Mouse (Mus musculus): ENCODE measurements around the gene Mpo. TPM values are rescaled to one million over a fixed set of nuclear protein-coding genes. Genes with fewer than 3 reads are reported as not detected.

Mpo gene
- polyA plus RNA-seq, 1 experiment: not detected

GRCm38 (mm10) chr11:87805448-87805847, 12.1 kb downstream of the Mpo start:
- Histone ChIP-seq H3K36me3 (ENCODE audit: control insufficient read depth, insufficient read depth) (no peaks in the 10 kb centered on the region), H3K27me3 (ENCODE audit: control insufficient read depth, insufficient read depth, insufficient read length) (peaks cover 42% of the 10 kb centered on the region), H3K79me2 (ENCODE audit: control insufficient read depth, insufficient read depth) (no peaks in the 10 kb centered on the region), H3K4me2 (ENCODE audit: low read depth) (no peak overlapping the region), H3ac (ENCODE audit: control insufficient read depth, insufficient read length) (no peak overlapping the region), H3K4me3 (no peak overlapping the region)
- TF ChIP-seq MYOD1 (IDR thresholded peaks at IDR 0.05; ENCODE audit: control insufficient read depth in 1 of 3, insufficient read length in 2 of 3, low read depth in 2 of 3) (no peak), TCF3 (IDR thresholded peaks at IDR 0.05; ENCODE audit: insufficient read length, low read depth) (no peak), POLR2AphosphoS2 (IDR thresholded peaks at IDR 0.05; ENCODE audit: insufficient read length, low read depth) (no peak), SRF (IDR thresholded peaks at IDR 0.05; ENCODE audit: control insufficient read depth, insufficient read length, low read depth) (no peak), E2F4 (IDR thresholded peaks at IDR 0.05; ENCODE audit: insufficient read depth) (no peak), TCF12 (IDR thresholded peaks at IDR 0.05; ENCODE audit: insufficient read depth, poor library complexity, severe bottlenecking) (no peak), MAX (IDR thresholded peaks at IDR 0.05; ENCODE audit: low read depth) (no peak), CEBPB (IDR thresholded peaks at IDR 0.05; ENCODE audit: insufficient read depth, poor library complexity, severe bottlenecking) (no peak), USF1 (IDR thresholded peaks at IDR 0.05; ENCODE audit: low read depth) (no peak), REST (IDR thresholded peaks at IDR 0.05; ENCODE audit: insufficient read depth, insufficient read length) (no peak), MYOG (IDR thresholded peaks at IDR 0.05; ENCODE audit: control insufficient read depth in 1 of 3, insufficient read depth in 1 of 3, insufficient read length in 2 of 3, low read depth in 2 of 3) (no peak), POLR2A (IDR thresholded peaks at IDR 0.05; ENCODE audit: insufficient read length, low read depth) (no peak)

DNA sequence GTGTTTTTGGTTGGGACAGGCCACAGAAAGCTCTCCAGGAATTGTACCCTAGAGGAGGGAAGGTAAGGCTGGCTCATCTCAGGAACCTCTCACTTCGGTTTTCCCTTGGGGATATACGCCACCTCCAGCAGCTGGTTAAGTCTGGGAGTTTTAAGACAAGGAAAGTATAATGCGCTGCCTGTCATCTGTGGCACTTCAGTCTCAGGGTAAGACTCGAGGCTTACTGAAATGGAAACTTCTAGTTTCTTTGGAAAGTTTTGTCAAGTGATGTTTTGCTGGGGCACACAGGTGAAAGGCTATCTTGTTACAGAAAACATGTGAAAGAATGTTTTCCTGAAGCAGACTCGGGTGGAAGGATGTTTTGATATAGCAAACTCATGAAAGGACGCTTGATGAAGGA, 14.1 kb downstream of the Mpo start:
- Histone ChIP-seq H3K27me3 (ENCODE audit: control insufficient read depth, insufficient read depth, insufficient read length) (peaks cover 54% of the 10 kb centered on the region), H3K36me3 (ENCODE audit: control insufficient read depth, insufficient read depth) (no peaks in the 10 kb centered on the region)
- TF ChIP-seq MYOD1 (IDR thresholded peaks at IDR 0.05; ENCODE audit: control insufficient read depth in 1 of 3, insufficient read length in 2 of 3, low read depth in 2 of 3) (no peak), REST (IDR thresholded peaks at IDR 0.05; ENCODE audit: insufficient read depth, insufficient read length) (no peak), CEBPB (IDR thresholded peaks at IDR 0.05; ENCODE audit: insufficient read depth, poor library complexity, severe bottlenecking) (no peak), E2F4 (IDR thresholded peaks at IDR 0.05; ENCODE audit: insufficient read depth) (no peak)

DNA sequence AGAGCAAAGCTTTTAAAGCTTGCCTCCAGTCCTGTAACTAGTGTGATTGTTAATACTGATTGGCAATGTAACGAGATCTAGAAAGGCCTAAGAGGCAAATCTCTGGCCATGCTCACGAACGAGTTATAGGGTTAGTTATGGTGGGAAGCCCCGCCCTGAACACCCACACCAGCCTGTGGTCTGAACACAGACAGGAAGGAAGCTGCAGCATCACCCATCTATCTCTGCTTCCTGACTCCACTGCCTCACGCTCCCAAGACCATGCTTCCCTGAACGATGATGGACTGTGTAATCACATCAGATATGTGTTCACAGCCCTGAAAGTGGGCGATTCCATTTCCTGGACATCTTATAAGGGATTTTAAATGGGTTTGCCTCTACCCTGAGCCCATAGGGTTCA, 14.9 kb downstream of the Mpo start:
- TF ChIP-seq TCF3 (IDR thresholded peaks at IDR 0.05; ENCODE audit: insufficient read length, low read depth) (no peak), POLR2A (IDR thresholded peaks at IDR 0.05; ENCODE audit: insufficient read length, low read depth) (no peak), REST (IDR thresholded peaks at IDR 0.05; ENCODE audit: insufficient read depth, insufficient read length) (no peak), MYOG (IDR thresholded peaks at IDR 0.05; ENCODE audit: control insufficient read depth in 1 of 3, insufficient read depth in 1 of 3, insufficient read length in 2 of 3, low read depth in 2 of 3) (no peak), MYOD1 (IDR thresholded peaks at IDR 0.05; ENCODE audit: control insufficient read depth in 1 of 3, insufficient read length in 2 of 3, low read depth in 2 of 3) (no peak), POLR2AphosphoS2 (IDR thresholded peaks at IDR 0.05; ENCODE audit: insufficient read length, low read depth) (no peak), CEBPB (IDR thresholded peaks at IDR 0.05; ENCODE audit: insufficient read depth, poor library complexity, severe bottlenecking) (no peak), SRF (IDR thresholded peaks at IDR 0.05; ENCODE audit: control insufficient read depth, insufficient read length, low read depth) (no peak), E2F4 (IDR thresholded peaks at IDR 0.05; ENCODE audit: insufficient read depth) (no peak), MAX (IDR thresholded peaks at IDR 0.05; ENCODE audit: low read depth) (no peak), TCF12 (IDR thresholded peaks at IDR 0.05; ENCODE audit: insufficient read depth, poor library complexity, severe bottlenecking) (no peak), USF1 (IDR thresholded peaks at IDR 0.05; ENCODE audit: low read depth) (no peak)
- Histone ChIP-seq H3K79me2 (ENCODE audit: control insufficient read depth, insufficient read depth) (no peaks in the 10 kb centered on the region), H3ac (ENCODE audit: control insufficient read depth, insufficient read length) (no peak overlapping the region), H3K4me2 (ENCODE audit: low read depth) (no peak overlapping the region), H3K27me3 (ENCODE audit: control insufficient read depth, insufficient read depth, insufficient read length) (peaks cover 54% of the 10 kb centered on the region), H3K36me3 (ENCODE audit: control insufficient read depth, insufficient read depth) (no peaks in the 10 kb centered on the region), H3K4me3 (no peak overlapping the region)

More for the DNA sequence above, 14.1 kb downstream of the Mpo start:
- Histone ChIP-seq H3K79me2 (ENCODE audit: control insufficient read depth, insufficient read depth) (no peaks in the 10 kb centered on the region), H3K4me2 (ENCODE audit: low read depth) (no peak overlapping the region), H3ac (ENCODE audit: control insufficient read depth, insufficient read length) (no peak overlapping the region), H3K4me3 (no peak overlapping the region)

DNA sequence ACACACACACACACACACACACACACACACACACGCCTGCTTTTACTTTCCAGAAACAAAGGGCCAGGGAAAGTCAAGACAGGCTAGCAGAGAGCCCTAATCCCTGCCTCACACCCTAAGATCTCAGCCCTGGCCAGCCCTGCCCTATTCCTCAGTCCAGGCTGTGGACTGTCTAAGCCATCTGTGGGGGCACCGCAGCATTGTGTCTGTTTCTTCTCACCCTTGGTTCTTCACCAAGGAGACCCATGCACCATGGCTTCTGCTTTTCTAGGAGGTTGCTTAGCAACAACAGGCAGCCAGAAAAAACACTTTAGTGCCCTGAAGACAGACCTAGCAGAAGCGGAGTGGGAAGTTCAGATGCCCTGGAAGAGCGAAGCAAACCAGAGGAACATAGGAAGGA, 18.0 kb downstream of the Mpo start:
- H3K36me3 ChIP-seq (ENCODE audit: control insufficient read depth, insufficient read depth): no peaks in the 10 kb centered on the region
- no peak overlapping the region for H3K4me3 ChIP-seq
- no peaks in the 10 kb centered on the region for H3K79me2 ChIP-seq (ENCODE audit: control insufficient read depth, insufficient read depth)
- peaks cover 54% of the 10 kb centered on the region for H3K27me3 ChIP-seq (ENCODE audit: control insufficient read depth, insufficient read depth, insufficient read length)
- no peak overlapping the region for H3ac ChIP-seq (ENCODE audit: control insufficient read depth, insufficient read length)
- TF ChIP-seq MYOD1 (IDR thresholded peaks at IDR 0.05; ENCODE audit: control insufficient read depth in 1 of 3, insufficient read length in 2 of 3, low read depth in 2 of 3) (no peak), REST (IDR thresholded peaks at IDR 0.05; ENCODE audit: insufficient read depth, insufficient read length) (no peak), TCF3 (IDR thresholded peaks at IDR 0.05; ENCODE audit: insufficient read length, low read depth) (no peak), CEBPB (IDR thresholded peaks at IDR 0.05; ENCODE audit: insufficient read depth, poor library complexity, severe bottlenecking) (no peak)
- H3K4me2 ChIP-seq (ENCODE audit: low read depth): no peak overlapping the region

DNA sequence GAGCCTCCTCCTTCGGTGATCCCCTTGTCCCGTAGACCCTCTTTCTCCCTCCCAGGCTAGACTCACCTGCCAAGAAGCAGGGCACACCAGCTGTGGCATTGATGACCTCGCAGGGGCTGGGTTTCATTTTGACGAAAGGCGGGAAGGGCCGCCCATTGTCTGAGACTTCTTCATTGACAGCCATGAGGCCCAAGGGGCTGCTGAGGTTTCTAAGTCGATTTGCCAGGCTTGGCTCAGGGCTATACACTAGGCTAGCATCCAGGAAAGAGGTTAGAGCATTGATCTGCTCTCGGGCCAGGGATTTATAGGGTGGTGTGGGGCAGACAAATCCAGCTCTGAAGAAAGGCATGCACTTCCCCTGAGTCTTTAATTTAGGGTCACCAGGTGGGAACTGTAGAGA, 21.4 kb downstream of the Mpo start:
- H3K4me2 ChIP-seq (ENCODE audit: low read depth): no peak overlapping the region
- no peak for TF ChIP-seq POLR2AphosphoS2 (IDR thresholded peaks at IDR 0.05; ENCODE audit: insufficient read length, low read depth)
- no peak overlapping the region for H3ac ChIP-seq (ENCODE audit: control insufficient read depth, insufficient read length)
- no peaks in the 10 kb centered on the region for H3K36me3 ChIP-seq (ENCODE audit: control insufficient read depth, insufficient read depth)
- H3K79me2 ChIP-seq (ENCODE audit: control insufficient read depth, insufficient read depth): no peaks in the 10 kb centered on the region
- peaks cover 46% of the 10 kb centered on the region for H3K27me3 ChIP-seq (ENCODE audit: control insufficient read depth, insufficient read depth, insufficient read length)
- H3K4me3 ChIP-seq: no peak overlapping the region

All from myocyte (in vitro differentiated cells).